Mouse (Mus musculus) kidney, embryonic 14.5 days (tissue): ENCODE data around the gene Npsr1. TPM values are rescaled to one million over a fixed set of nuclear protein-coding genes. Genes with fewer than 3 reads are reported as not detected.

Source experiments
- ATAC-seq: fragments of 200-750 bp; cut with Nextera tagmentation; 2 replicates; pipeline ENCODE4 v1.8.0; 2017; ENCODE audit warnings: moderate number of reproducible peaks, mild to moderate bottlenecking, moderate TSS enrichment, moderate library complexity; ENCODE audit not compliant: low FRiP score, low TSS enrichment
- H3K27ac ChIP-seq: fragments of 300-500 bp; sonication (generic); 2 replicates; pipeline ENCODE4 v1.5.1; 2014; ENCODE audit warnings: low read depth, mild to moderate bottlenecking, low read length, moderate library complexity, mixed read lengths
- H3K27me3 ChIP-seq: fragments of 300-500 bp; sonication (generic); 2 replicates; pipeline ENCODE4 v1.6.1; 2014; ENCODE audit warnings: mild to moderate bottlenecking, low read length; ENCODE audit not compliant: control insufficient read depth, insufficient read depth
- H3K36me3 ChIP-seq: fragments of 300-500 bp; sonication (generic); 2 replicates; pipeline ENCODE4 v1.6.1; 2014; ENCODE audit warnings: low read length, mixed read lengths; ENCODE audit not compliant: control insufficient read depth, insufficient read depth
- H3K4me1 ChIP-seq: fragments of 300-500 bp; sonication (generic); 2 replicates; pipeline ENCODE4 v1.6.1; 2014; ENCODE audit warnings: low read length, mixed read lengths; ENCODE audit not compliant: control insufficient read depth, insufficient read depth
- H3K4me2 ChIP-seq: fragments of 300-500 bp; sonication (generic); replicated peaks from 2 replicates; pipeline ENCODE4 v1.6.1; 2014; ENCODE audit warnings: low read depth, mild to moderate bottlenecking, low read length
- H3K4me3 ChIP-seq: fragments of 300-500 bp; sonication (generic); 2 replicates; pipeline ENCODE4 v1.5.1; 2014; ENCODE audit warnings: mild to moderate bottlenecking, low read length
- H3K9ac ChIP-seq: fragments of 300-500 bp; sonication (generic); 2 replicates; pipeline ENCODE4 v1.6.1; 2014; ENCODE audit warnings: low read depth, mild to moderate bottlenecking, low read length, moderate library complexity
- H3K9me3 ChIP-seq: fragments of 300-500 bp; sonication (generic); 2 replicates; pipeline ENCODE4 v1.6.1; 2016; ENCODE audit warnings: low read length; ENCODE audit not compliant: control insufficient read depth
- WGBS: fragments of 180-500 bp; shearing (Covaris S2); extraction: QIAGEN DNeasy Blood & Tissue Kit; methylation state at CpG from one replicate; pipeline ENCODE4 v1.1.7; 2014; 5-methylcytosine and 5-hydroxymethylcytosine counted together
- polyA plus RNA-seq: library from polyadenylated mRNA; unstranded; fragments of >200 nt; fragmentation: Nextera tagmentation; extraction: Ambion mirVana; gene quantifications from 2 replicates; pipeline ENCODE4 v1.2.1, GENCODE M21; 2014

Gene Npsr1
- polyA plus RNA-seq, 1 experiment from 2014 or later = 0.46 TPM

- no peak for ATAC-seq
- Histone ChIP-seq H3K4me3 (no peak overlapping the region), H3K27ac (no peak overlapping the region), H3K27me3 (no peaks in the 10 kb centered on the region), H3K9ac (no peak overlapping the region), H3K9me3 (no peaks in the 10 kb centered on the region), H3K36me3 (no peaks in the 10 kb centered on the region), H3K4me1 (no peaks in the 10 kb centered on the region), H3K4me2 (no peak overlapping the region)
Measured at GRCm38 (mm10) chr9:24136354-24136753, 38.6 kb downstream of the Npsr1 start.

- no peaks in the 10 kb centered on the region for H3K36me3 ChIP-seq
- no peak overlapping the region for H3K9ac ChIP-seq
- H3K27me3 ChIP-seq = no peaks in the 10 kb centered on the region
- no peaks in the 10 kb centered on the region for H3K9me3 ChIP-seq
- no peaks in the 10 kb centered on the region for H3K4me1 ChIP-seq
- H3K4me2 ChIP-seq = no peak overlapping the region
- no peak for ATAC-seq
- WGBS = 91% methylated on average over 2 of the region's 2 CpGs
- H3K27ac ChIP-seq = no peak overlapping the region
- no peak overlapping the region for H3K4me3 ChIP-seq
Measured at GRCm38 (mm10) chr9:24144341-24144740, 46.5 kb downstream of the Npsr1 start.

- Histone ChIP-seq H3K36me3 (no peaks in the 10 kb centered on the region), H3K4me2 (no peak overlapping the region), H3K4me1 (no peaks in the 10 kb centered on the region), H3K27ac (no peak overlapping the region), H3K9me3 (no peaks in the 10 kb centered on the region), H3K27me3 (no peaks in the 10 kb centered on the region), H3K9ac (no peak overlapping the region), H3K4me3 (no peak overlapping the region)
- WGBS = 51% methylated on average over 1 of the region's 1 CpGs
- ATAC-seq = no peak
Measured at GRCm38 (mm10) chr9:24157208-24157607, 59.4 kb downstream of the Npsr1 start.

- no peak overlapping the region for H3K27ac ChIP-seq
- no peak overlapping the region for H3K4me2 ChIP-seq
- no peaks in the 10 kb centered on the region for H3K4me1 ChIP-seq
- no peak overlapping the region for H3K4me3 ChIP-seq
- H3K27me3 ChIP-seq = no peaks in the 10 kb centered on the region
- H3K9me3 ChIP-seq = no peaks in the 10 kb centered on the region
- no peak for ATAC-seq
- no peaks in the 10 kb centered on the region for H3K36me3 ChIP-seq
- 25% methylated on average over 1 of the region's 1 CpGs for WGBS
- H3K9ac ChIP-seq = no peak overlapping the region
Measured at GRCm38 (mm10) chr9:24160409-24160808, 62.6 kb downstream of the Npsr1 start.

GRCm38 (mm10) chr9:24168501-24168900 lies 70.7 kb downstream of the Npsr1 start:
- Histone ChIP-seq H3K36me3 (no peaks in the 10 kb centered on the region), H3K4me1 (no peaks in the 10 kb centered on the region), H3K27me3 (no peaks in the 10 kb centered on the region), H3K9ac (no peak overlapping the region), H3K27ac (no peak overlapping the region), H3K4me2 (no peak overlapping the region), H3K4me3 (no peak overlapping the region), H3K9me3 (no peaks in the 10 kb centered on the region)
- WGBS = 88% methylated on average over 1 of the region's 1 CpGs
- no peak for ATAC-seq

- Histone ChIP-seq H3K36me3 (no peaks in the 10 kb centered on the region), H3K9ac (no peak overlapping the region), H3K4me2 (no peak overlapping the region), H3K27ac (no peak overlapping the region), H3K4me1 (no peaks in the 10 kb centered on the region), H3K4me3 (no peak overlapping the region), H3K27me3 (no peaks in the 10 kb centered on the region), H3K9me3 (no peaks in the 10 kb centered on the region)
- no peak for ATAC-seq
- 85% methylated on average over 1 of the region's 1 CpGs for WGBS
Measured at GRCm38 (mm10) chr9:24170728-24171127, 72.9 kb downstream of the Npsr1 start.

- Histone ChIP-seq H3K4me1 (no peaks in the 10 kb centered on the region), H3K36me3 (no peaks in the 10 kb centered on the region), H3K9me3 (no peaks in the 10 kb centered on the region), H3K9ac (no peak overlapping the region), H3K4me3 (no peak overlapping the region), H3K4me2 (no peak overlapping the region), H3K27me3 (no peaks in the 10 kb centered on the region), H3K27ac (no peak overlapping the region)
- ATAC-seq = no peak
- 92% methylated on average over 2 of the region's 2 CpGs for WGBS
Measured at GRCm38 (mm10) chr9:24178744-24179143, 80.9 kb downstream of the Npsr1 start.

GRCm38 (mm10) chr9:24180926-24181325 lies 83.1 kb downstream of the Npsr1 start:
- WGBS = 81% methylated on average over 7 of the region's 7 CpGs
- ATAC-seq = no peak
- Histone ChIP-seq H3K27me3 (no peaks in the 10 kb centered on the region), H3K9ac (no peak overlapping the region), H3K4me3 (no peak overlapping the region), H3K4me2 (no peak overlapping the region), H3K4me1 (no peaks in the 10 kb centered on the region), H3K36me3 (no peaks in the 10 kb centered on the region), H3K9me3 (no peaks in the 10 kb centered on the region), H3K27ac (no peak overlapping the region)

GRCm38 (mm10) chr9:24186289-24186688 lies 88.5 kb downstream of the Npsr1 start:
- Histone ChIP-seq H3K4me1 (no peaks in the 10 kb centered on the region), H3K27me3 (no peaks in the 10 kb centered on the region), H3K27ac (no peak overlapping the region), H3K36me3 (no peaks in the 10 kb centered on the region), H3K4me3 (no peak overlapping the region), H3K9ac (no peak overlapping the region), H3K9me3 (no peaks in the 10 kb centered on the region), H3K4me2 (no peak overlapping the region)
- no peak for ATAC-seq
- WGBS = 93% methylated on average over 5 of the region's 5 CpGs
